Mouse (Mus musculus) CH12.LX (cell line): ENCODE results near the gene Uck1. TPM values are rescaled to one million over a fixed set of nuclear protein-coding genes. Genes with fewer than 3 reads are reported as not detected.

ENCODE experiments used
- DNase-seq: peaks from one replicate; pipeline ENCODE4 v3.0.0-alpha.2; 2013; ENCODE audit errors: extremely low read depth
- H3K27ac ChIP-seq: 2 replicates; pipeline ENCODE4 v1.5.1; 2012; ENCODE audit warnings: low read depth, mild to moderate bottlenecking, control low read depth, moderate library complexity; ENCODE audit not compliant: insufficient read depth
- H3K27me3 ChIP-seq: replicated peaks from 2 replicates; pipeline ENCODE3; 2012; ENCODE audit warnings: inconsistent platforms
- H3K36me3 ChIP-seq, 2 experiments: replicated peaks in 1 of 2; 2 replicates each; pipeline versions ENCODE3 to v1.6.1; 2012; ENCODE audit warnings: inconsistent platforms in 1 of 2, low read length in 1 of 2, mild to moderate bottlenecking in 1 of 2, mixed read lengths in 1 of 2, moderate library complexity in 1 of 2; ENCODE audit not compliant: control insufficient read depth in 1 of 2, insufficient read depth in 1 of 2
- H3K4me1 ChIP-seq, 2 experiments: 2 replicates each; pipeline ENCODE4 v1.6.1; 2012; ENCODE audit warnings: inconsistent platforms in 1 of 2, moderate library complexity in 1 of 2; ENCODE audit not compliant: insufficient read depth in 2 of 2, control insufficient read depth in 1 of 2
- H3K4me2 ChIP-seq: 2 replicates; pipeline ENCODE4 v1.6.1; 2012; ENCODE audit warnings: low read depth, mild to moderate bottlenecking, control low read depth; ENCODE audit not compliant: poor library complexity, insufficient read depth, severe bottlenecking
- H3K4me3 ChIP-seq, 3 experiments: fragments of 150-350 bp in 1 of 3; sonication (generic) in 1 of 3; replicated peaks in 1 of 3; 2 replicates each; pipeline versions ENCODE3 to v1.5.1; 2011 to 2012; ENCODE audit warnings: low read depth in 2 of 3, low read length in 2 of 3, mild to moderate bottlenecking in 2 of 3, moderate library complexity in 2 of 3, control low read depth in 1 of 3, improper control_type of control experiment in 1 of 3, inconsistent platforms in 1 of 3, mixed read lengths in 1 of 3; ENCODE audit not compliant: poor library complexity in 1 of 3
- H3K79me2 ChIP-seq: replicated peaks from 2 replicates; pipeline ENCODE4 v1.6.1; 2012; ENCODE audit warnings: mild to moderate bottlenecking, moderate library complexity; ENCODE audit not compliant: control insufficient read depth, poor library complexity, insufficient read depth, severe bottlenecking; ENCODE audit errors: extremely low read depth
- H3K9ac ChIP-seq: 2 replicates; pipeline ENCODE4 v1.6.1; 2012; ENCODE audit warnings: low read depth, mild to moderate bottlenecking, control low read depth, moderate library complexity; ENCODE audit not compliant: insufficient read depth
- H3K9me3 ChIP-seq: replicated peaks from 2 replicates; pipeline ENCODE3; 2012; ENCODE audit warnings: low read length, inconsistent platforms, mixed read lengths
- BHLHE40 ChIP-seq: IDR thresholded peaks from 2 replicates; pipeline ENCODE4 v1.6.1; 2011; ENCODE audit warnings: mild to moderate bottlenecking, low read depth, low read length, improper control_type of control experiment
- CHD2 ChIP-seq: IDR thresholded peaks from 2 replicates; pipeline ENCODE4 v1.6.1; 2011; ENCODE audit warnings: low read length, improper control_type of control experiment
- CTCF ChIP-seq, 2 experiments: IDR thresholded peaks in 1 of 2; conservative IDR thresholded peaks in 1 of 2; 2 replicates each; pipeline ENCODE4 v1.5.1; 2011 to 2012; ENCODE audit warnings: low read depth in 2 of 2, low read length in 2 of 2, improper control_type of control experiment in 1 of 2, inconsistent platforms in 1 of 2, mild to moderate bottlenecking in 1 of 2, moderate library complexity in 1 of 2
- E2F4 ChIP-seq: IDR thresholded peaks from 2 replicates; pipeline ENCODE4 v1.6.1; 2011; ENCODE audit warnings: low read depth, low read length, improper control_type of control experiment; ENCODE audit not compliant: insufficient replicate concordance
- ELF1 ChIP-seq: IDR thresholded peaks from 2 replicates; pipeline ENCODE4 v1.6.1; 2014; ENCODE audit warnings: low read depth, mild to moderate bottlenecking, inconsistent platforms, low read length, improper control_type of control experiment
- EP300 ChIP-seq: IDR thresholded peaks from 2 replicates; pipeline ENCODE4 v1.6.1; 2011; ENCODE audit warnings: low read length, improper control_type of control experiment
- GABPA ChIP-seq: IDR thresholded peaks from 2 replicates; pipeline ENCODE4 v1.6.1; 2012; ENCODE audit warnings: low read depth, low read length, improper control_type of control experiment, inconsistent platforms; ENCODE audit not compliant: insufficient replicate concordance
- IRF4 ChIP-seq: IDR thresholded peaks from 2 replicates; pipeline ENCODE4 v1.6.1; 2014; ENCODE audit warnings: low read depth, mild to moderate bottlenecking, inconsistent platforms, low read length, improper control_type of control experiment
- JUN ChIP-seq: IDR thresholded peaks from 2 replicates; pipeline ENCODE4 v1.6.1; 2011; ENCODE audit warnings: low read depth, mild to moderate bottlenecking, low read length, improper control_type of control experiment, moderate library complexity; ENCODE audit not compliant: insufficient read depth
- MAX ChIP-seq: IDR thresholded peaks from 2 replicates; pipeline ENCODE4 v1.6.1; 2011; ENCODE audit warnings: low read length, improper control_type of control experiment
- MAZ ChIP-seq: IDR thresholded peaks from 2 replicates; pipeline ENCODE4 v1.6.1; 2012; ENCODE audit warnings: low read depth, mild to moderate bottlenecking, inconsistent platforms, low read length, improper control_type of control experiment, moderate library complexity
- MEF2A ChIP-seq: IDR thresholded peaks from 2 replicates; pipeline ENCODE4 v1.6.1; 2014; ENCODE audit warnings: low read depth, mild to moderate bottlenecking, inconsistent platforms, low read length, improper control_type of control experiment, borderline replicate concordance
- MXI1 ChIP-seq: IDR thresholded peaks from 2 replicates; pipeline ENCODE4 v1.6.1; 2011; ENCODE audit warnings: mild to moderate bottlenecking, low read depth, low read length, improper control_type of control experiment
- PAX5 ChIP-seq: IDR thresholded peaks from 2 replicates; pipeline ENCODE4 v1.6.1; 2012; ENCODE audit warnings: low read length, inconsistent platforms, mixed read lengths
- POLR2AphosphoS2 ChIP-seq: IDR thresholded peaks from 2 replicates; pipeline ENCODE4 v1.6.1; 2011; ENCODE audit warnings: low read depth, low read length, improper control_type of control experiment
- SIN3A ChIP-seq: IDR thresholded peaks from 2 replicates; pipeline ENCODE4 v1.6.1; 2012; ENCODE audit warnings: low read length, improper control_type of control experiment, inconsistent platforms
- SMC3 ChIP-seq: IDR thresholded peaks from 2 replicates; pipeline ENCODE4 v1.6.1; 2011; ENCODE audit warnings: low read depth, low read length, improper control_type of control experiment
- TBP ChIP-seq: conservative IDR thresholded peaks from 2 replicates; pipeline ENCODE4 v1.6.1; 2011; ENCODE audit warnings: low read depth, low read length, improper control_type of control experiment
- TCF12 ChIP-seq: IDR thresholded peaks from 2 replicates; pipeline ENCODE4 v1.6.1; 2014; ENCODE audit warnings: low read depth, mild to moderate bottlenecking, inconsistent platforms, low read length, improper control_type of control experiment
- USF1 ChIP-seq: IDR thresholded peaks from 2 replicates; pipeline ENCODE4 v1.6.1; 2014; ENCODE audit warnings: low read depth, mild to moderate bottlenecking, inconsistent platforms, low read length, improper control_type of control experiment
- ZC3H11A ChIP-seq: IDR thresholded peaks from 2 replicates; pipeline ENCODE4 v1.6.1; 2012; ENCODE audit warnings: low read depth, mild to moderate bottlenecking, inconsistent platforms, low read length, improper control_type of control experiment
- ZKSCAN1 ChIP-seq: IDR thresholded peaks from 2 replicates; pipeline ENCODE4 v1.6.1; 2012; ENCODE audit warnings: low read depth, inconsistent platforms, low read length, improper control_type of control experiment, borderline replicate concordance
- dilution Hi-C: fragments of 300-500 bp; cut with MboI; formaldehyde crosslinking; loops from 2 replicates; pipeline ENCODE4 v1.14.3; 2020; ENCODE audit warnings: low sequenced_read_pairs; ENCODE audit not compliant: extremely low pct_unique_long_range_greater_than_20kb, extremely low pct_ligation_motif_present
- in situ Hi-C: fragments of 300-500 bp; cut with MboI; formaldehyde crosslinking; loops from 3 replicates; pipeline ENCODE4 v1.14.3; 2019; ENCODE audit warnings: low sequenced_read_pairs, low pct_ligation_motif_present, low pct_unique_long_range_greater_than_20kb, mixed read lengths
- polyA plus RNA-seq: library from polyadenylated mRNA; unstranded; fragments of >175 nt; gene quantifications from 2 replicates; pipeline ENCODE4 v1.2.1, GENCODE M21; 2012; ENCODE audit warnings: low read depth; ENCODE audit not compliant: insufficient read length
- total RNA-seq, 2 experiments: library from RNA; depleted of rRNA; stranded (reverse); fragments of 300-350 nt in 1 of 2; fragments of >200 nt in 1 of 2; gene quantifications; 2 replicates each; pipeline ENCODE4 v1.2.3; 2012 to 2014

Uck1 gene
- total and polyA plus RNA-seq, 3 experiments: 33.7 to 45.0 (median 35.7) TPM

DNA sequence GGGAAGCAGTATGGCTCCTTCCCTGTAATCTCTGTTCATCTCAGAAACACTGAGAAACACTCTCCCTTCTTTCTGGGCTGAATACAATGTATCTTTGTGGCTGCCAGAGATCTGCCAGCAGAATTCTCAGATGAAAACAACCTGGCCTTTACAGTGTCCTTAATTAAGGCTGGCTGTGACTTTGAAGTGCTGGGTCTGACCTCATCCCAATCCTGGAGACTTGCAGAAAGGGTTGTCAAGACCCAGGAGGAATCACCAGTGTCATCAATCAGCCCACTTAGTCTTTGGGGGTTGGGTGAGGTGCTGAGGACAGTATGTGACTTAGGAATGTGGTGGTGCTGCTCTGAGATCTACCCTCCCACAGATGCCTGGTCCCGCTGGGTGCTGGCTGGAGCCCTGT lies 6.6 kb downstream of the Uck1 start:
- Histone ChIP-seq H3K9me3 (no peaks in the 10 kb centered on the region), H3K36me3 (peaks cover 89% of the 10 kb centered on the region in 2 experiments), H3K4me1 (peaks cover 0 to 1% of the 10 kb centered on the region in 2 experiments; a peak in 2 of 4 replicates), H3K27ac (no peak overlapping the region), H3K27me3 (no peaks in the 10 kb centered on the region), H3K79me2 (no peaks in the 10 kb centered on the region), H3K9ac (no peak overlapping the region), H3K4me3 (no peak overlapping the region), H3K4me2 (no peak overlapping the region)
- in situ Hi-C loops (no loop called here), dilution Hi-C loops (no loop called here)
- no peak for DNase-seq
- TF ChIP-seq USF1: no peak
- no peak for TF ChIP-seq MAZ
- TF ChIP-seq TCF12: no peak
- TF ChIP-seq BHLHE40: no peak
- no peak for TF ChIP-seq SMC3
- TF ChIP-seq MEF2A: no peak
- no peak for TF ChIP-seq MXI1
- TF ChIP-seq IRF4: no peak
- TF ChIP-seq EP300: no peak
- no peak for TF ChIP-seq GABPA

GRCm38 (mm10) chr2:32252658-32253057 lies 7.3 kb downstream of the Uck1 start:
- dilution Hi-C loops (no loop called here), in situ Hi-C loops (no loop called here)
- H3K4me2 ChIP-seq: no peak overlapping the region
- TF ChIP-seq PAX5 (no peak), SIN3A (no peak), BHLHE40 (no peak), E2F4 (no peak), TBP (no peak), SMC3 (no peak), ZC3H11A (no peak), CHD2 (no peak), IRF4 (no peak), MAZ (no peak), CTCF (conservative IDR thresholded peaks at IDR 0.05 in 1 of 2, IDR thresholded peaks at IDR 0.05 in 1 of 2; ENCODE audit: low read depth in 2 of 2, low read length in 2 of 2) (no peak), MXI1 (no peak), JUN (no peak), ZKSCAN1 (no peak), EP300 (no peak), POLR2AphosphoS2 (no peak), ELF1 (no peak), MAX (no peak)
- no peak overlapping the region for H3K9ac ChIP-seq
- no peak for DNase-seq
- H3K36me3 ChIP-seq: peaks cover 87 to 89% of the 10 kb centered on the region in 2 experiments
- H3K79me2 ChIP-seq: no peaks in the 10 kb centered on the region
- no peaks in the 10 kb centered on the region for H3K27me3 ChIP-seq
- H3K4me1 ChIP-seq: no peaks in the 10 kb centered on the region
- no peak overlapping the region for H3K27ac ChIP-seq
- no peak overlapping the region for H3K4me3 ChIP-seq
- no peaks in the 10 kb centered on the region for H3K9me3 ChIP-seq
